Mouse (Mus musculus) thymus, postnatal 25 days (tissue): ENCODE measurements at regions not wholly inside any gene's neighbourhood (a gene's known extent, or its start where the extent isn't known, plus 50 kb on each side); places are given as distances from the start of the nearest gene placed in this dataset.

ENCODE experiments used
- DNase-seq: peaks from one replicate; pipeline ENCODE4 v3.0.0; 2022

- peak; percentile 1 for DNase-seq
Observed at GRCm38 (mm10) chr9:116511450-116511849, 336.3 kb upstream of the Tgfbr2 start.

- no peak for DNase-seq
Observed at GRCm38 (mm10) chr9:116507756-116508155, 332.6 kb upstream of the Tgfbr2 start.

- no peak for DNase-seq
Observed at GRCm38 (mm10) chr9:116502831-116503230, 327.7 kb upstream of the Tgfbr2 start.

GRCm38 (mm10) chr9:116500951-116501350 lies 325.8 kb upstream of the Tgfbr2 start:
- DNase-seq, result no peak

GRCm38 (mm10) chr9:116491227-116491626 lies 316.1 kb upstream of the Tgfbr2 start:
- DNase-seq, result no peak

- DNase-seq, result peak; percentile 47
Observed at GRCm38 (mm10) chr9:116489787-116490186, 314.6 kb upstream of the Tgfbr2 start.

GRCm38 (mm10) chr9:116489273-116489672 lies 314.1 kb upstream of the Tgfbr2 start:
- no peak for DNase-seq

GRCm38 (mm10) chr9:116477309-116477708 lies 302.1 kb upstream of the Tgfbr2 start:
- DNase-seq, result no peak

- DNase-seq, result no peak
Observed at GRCm38 (mm10) chr9:116475206-116475955, 300.2 kb upstream of the Tgfbr2 start.

GRCm38 (mm10) chr9:116472855-116473254 lies 297.7 kb upstream of the Tgfbr2 start:
- DNase-seq, result peak; percentile 14

GRCm38 (mm10) chr9:116468569-116469250 lies 293.6 kb upstream of the Tgfbr2 start:
- no peak for DNase-seq

GRCm38 (mm10) chr9:116466336-116466735 lies 291.2 kb upstream of the Tgfbr2 start:
- DNase-seq, result no peak

GRCm38 (mm10) chr9:116464626-116465025 lies 289.5 kb upstream of the Tgfbr2 start:
- DNase-seq, result no peak

GRCm38 (mm10) chr9:116462232-116462631 lies 287.1 kb upstream of the Tgfbr2 start:
- DNase-seq, result no peak

- DNase-seq, result no peak
Observed at GRCm38 (mm10) chr9:116460022-116460421, 284.9 kb upstream of the Tgfbr2 start.

GRCm38 (mm10) chr9:116452050-116452449 lies 276.9 kb upstream of the Tgfbr2 start:
- no peak for DNase-seq

- DNase-seq, result no peak
Observed at GRCm38 (mm10) chr9:116450829-116451228, 275.7 kb upstream of the Tgfbr2 start.

- no peak for DNase-seq
Observed at GRCm38 (mm10) chr9:116447734-116448133, 272.6 kb upstream of the Tgfbr2 start.

- DNase-seq, result no peak
Observed at GRCm38 (mm10) chr9:116438580-116438979, 263.4 kb upstream of the Tgfbr2 start.

- DNase-seq, result no peak
Observed at GRCm38 (mm10) chr9:116434414-116434813, 259.3 kb upstream of the Tgfbr2 start.

- no peak for DNase-seq
Observed at GRCm38 (mm10) chr9:116429061-116429460, 253.9 kb upstream of the Tgfbr2 start.

GRCm38 (mm10) chr9:116428475-116428874 lies 253.3 kb upstream of the Tgfbr2 start:
- DNase-seq, result no peak

GRCm38 (mm10) chr9:116427278-116427677 lies 252.1 kb upstream of the Tgfbr2 start:
- DNase-seq, result peak; percentile 9

- peak; percentile 71 for DNase-seq
Observed at GRCm38 (mm10) chr9:116426269-116426999, 251.3 kb upstream of the Tgfbr2 start.
